Mouse (Mus musculus) monocyte, adult 5-6 weeks (primary cell): ENCODE results near the gene Gm20929. TPM values are rescaled to one million over a fixed set of nuclear protein-coding genes. Genes with fewer than 3 reads are reported as not detected.
"Not testable (repeated sequence)": the region's sequence is repeated elsewhere in the genome, so short reads cannot be mapped to it uniquely, and the experiment has no call there.

Experiments used
- ATAC-seq: fragments of 153-309, 156-312 bp; replicated peaks from 2 replicates; pipeline ENCODE4 v1.8.0; 2017; ENCODE audit warnings: mild to moderate bottlenecking; ENCODE audit not compliant: low TSS enrichment, insufficient number of reproducible peaks, severe bottlenecking, poor library complexity, low FRiP score
- total RNA-seq: library from RNA; stranded (forward); fragments of 200-1000, 200-491, 200-594 nt; gene quantifications from 3 replicates; pipeline ENCODE4 v1.2.3, GENCODE M21; 2017

Gm20929 gene
- total RNA-seq = not detected in 3 replicates

- ATAC-seq = not testable (repeated sequence)
These were observed at the start of gene Gm20929 for GRCm38 (mm10) chrY:53843649-53844048. TSS of gene Gm20929 (plus strand) at chrY:53843949.
